Mouse (Mus musculus) CH12.LX (cell line): ENCODE measurements around the gene Myo1d. TPM values are rescaled to one million over a fixed set of nuclear protein-coding genes. Genes with fewer than 3 reads are reported as not detected.

Experiments
- DNase-seq: peaks from one replicate; pipeline ENCODE4 v3.0.0-alpha.2; 2013; ENCODE audit errors: extremely low read depth
- H3K27ac ChIP-seq: 2 replicates; pipeline ENCODE4 v1.5.1; 2012; ENCODE audit warnings: low read depth, mild to moderate bottlenecking, control low read depth, moderate library complexity; ENCODE audit not compliant: insufficient read depth
- H3K27me3 ChIP-seq: replicated peaks from 2 replicates; pipeline ENCODE3; 2012; ENCODE audit warnings: inconsistent platforms
- H3K36me3 ChIP-seq, 2 experiments: replicated peaks in 1 of 2; 2 replicates each; pipeline versions ENCODE3 to v1.6.1; 2012; ENCODE audit warnings: inconsistent platforms in 1 of 2, low read length in 1 of 2, mild to moderate bottlenecking in 1 of 2, mixed read lengths in 1 of 2, moderate library complexity in 1 of 2; ENCODE audit not compliant: control insufficient read depth in 1 of 2, insufficient read depth in 1 of 2
- H3K4me1 ChIP-seq, 2 experiments: 2 replicates each; pipeline ENCODE4 v1.6.1; 2012; ENCODE audit warnings: inconsistent platforms in 1 of 2, moderate library complexity in 1 of 2; ENCODE audit not compliant: insufficient read depth in 2 of 2, control insufficient read depth in 1 of 2
- H3K4me2 ChIP-seq: 2 replicates; pipeline ENCODE4 v1.6.1; 2012; ENCODE audit warnings: low read depth, mild to moderate bottlenecking, control low read depth; ENCODE audit not compliant: poor library complexity, insufficient read depth, severe bottlenecking
- H3K4me3 ChIP-seq, 3 experiments: fragments of 150-350 bp in 1 of 3; sonication (generic) in 1 of 3; replicated peaks in 1 of 3; 2 replicates each; pipeline versions ENCODE3 to v1.5.1; 2011 to 2012; ENCODE audit warnings: low read depth in 2 of 3, low read length in 2 of 3, mild to moderate bottlenecking in 2 of 3, moderate library complexity in 2 of 3, control low read depth in 1 of 3, improper control_type of control experiment in 1 of 3, inconsistent platforms in 1 of 3, mixed read lengths in 1 of 3; ENCODE audit not compliant: poor library complexity in 1 of 3
- H3K79me2 ChIP-seq: replicated peaks from 2 replicates; pipeline ENCODE4 v1.6.1; 2012; ENCODE audit warnings: mild to moderate bottlenecking, moderate library complexity; ENCODE audit not compliant: control insufficient read depth, poor library complexity, insufficient read depth, severe bottlenecking; ENCODE audit errors: extremely low read depth
- H3K9ac ChIP-seq: 2 replicates; pipeline ENCODE4 v1.6.1; 2012; ENCODE audit warnings: low read depth, mild to moderate bottlenecking, control low read depth, moderate library complexity; ENCODE audit not compliant: insufficient read depth
- H3K9me3 ChIP-seq: replicated peaks from 2 replicates; pipeline ENCODE3; 2012; ENCODE audit warnings: low read length, inconsistent platforms, mixed read lengths
- BHLHE40 ChIP-seq: IDR thresholded peaks from 2 replicates; pipeline ENCODE4 v1.6.1; 2011; ENCODE audit warnings: mild to moderate bottlenecking, low read depth, low read length, improper control_type of control experiment
- E2F4 ChIP-seq: IDR thresholded peaks from 2 replicates; pipeline ENCODE4 v1.6.1; 2011; ENCODE audit warnings: low read depth, low read length, improper control_type of control experiment; ENCODE audit not compliant: insufficient replicate concordance
- ELF1 ChIP-seq: IDR thresholded peaks from 2 replicates; pipeline ENCODE4 v1.6.1; 2014; ENCODE audit warnings: low read depth, mild to moderate bottlenecking, inconsistent platforms, low read length, improper control_type of control experiment
- EP300 ChIP-seq: IDR thresholded peaks from 2 replicates; pipeline ENCODE4 v1.6.1; 2011; ENCODE audit warnings: low read length, improper control_type of control experiment
- ETS1 ChIP-seq: conservative IDR thresholded peaks from 2 replicates; pipeline ENCODE4 v1.6.1; 2012; ENCODE audit warnings: low read depth, mild to moderate bottlenecking, inconsistent platforms, low read length, improper control_type of control experiment, moderate library complexity
- HCFC1 ChIP-seq: IDR thresholded peaks from 2 replicates; pipeline ENCODE4 v1.6.1; 2012; ENCODE audit warnings: low read depth, mild to moderate bottlenecking, inconsistent platforms, low read length, improper control_type of control experiment
- MAX ChIP-seq: IDR thresholded peaks from 2 replicates; pipeline ENCODE4 v1.6.1; 2011; ENCODE audit warnings: low read length, improper control_type of control experiment
- MXI1 ChIP-seq: IDR thresholded peaks from 2 replicates; pipeline ENCODE4 v1.6.1; 2011; ENCODE audit warnings: mild to moderate bottlenecking, low read depth, low read length, improper control_type of control experiment
- MYC ChIP-seq: IDR thresholded peaks from 2 replicates; pipeline ENCODE4 v1.6.1; 2011; ENCODE audit warnings: low read depth, mild to moderate bottlenecking, improper control_type of control experiment, low read length
- NRF1 ChIP-seq: IDR thresholded peaks from 2 replicates; pipeline ENCODE4 v1.6.1; 2014; ENCODE audit warnings: low read depth, mild to moderate bottlenecking, inconsistent platforms, low read length, improper control_type of control experiment, moderate library complexity
- POLR2A ChIP-seq: IDR thresholded peaks from 2 replicates; pipeline ENCODE4 v1.6.1; 2011; ENCODE audit warnings: low read depth, mild to moderate bottlenecking, improper control_type of control experiment, low read length
- TBP ChIP-seq: conservative IDR thresholded peaks from 2 replicates; pipeline ENCODE4 v1.6.1; 2011; ENCODE audit warnings: low read depth, low read length, improper control_type of control experiment
- TCF12 ChIP-seq: IDR thresholded peaks from 2 replicates; pipeline ENCODE4 v1.6.1; 2014; ENCODE audit warnings: low read depth, mild to moderate bottlenecking, inconsistent platforms, low read length, improper control_type of control experiment
- ZKSCAN1 ChIP-seq: IDR thresholded peaks from 2 replicates; pipeline ENCODE4 v1.6.1; 2012; ENCODE audit warnings: low read depth, inconsistent platforms, low read length, improper control_type of control experiment, borderline replicate concordance
- ZMIZ1 ChIP-seq: IDR thresholded peaks from 2 replicates; pipeline ENCODE4 v1.6.1; 2012; ENCODE audit warnings: low read depth, mild to moderate bottlenecking, inconsistent platforms, low read length, improper control_type of control experiment
- dilution Hi-C: fragments of 300-500 bp; cut with MboI; formaldehyde crosslinking; loops from 2 replicates; pipeline ENCODE4 v1.14.3; 2020; ENCODE audit warnings: low sequenced_read_pairs; ENCODE audit not compliant: extremely low pct_unique_long_range_greater_than_20kb, extremely low pct_ligation_motif_present
- in situ Hi-C: fragments of 300-500 bp; cut with MboI; formaldehyde crosslinking; loops from 3 replicates; pipeline ENCODE4 v1.14.3; 2019; ENCODE audit warnings: low sequenced_read_pairs, low pct_ligation_motif_present, low pct_unique_long_range_greater_than_20kb, mixed read lengths
- polyA plus RNA-seq: library from polyadenylated mRNA; unstranded; fragments of >175 nt; gene quantifications from 2 replicates; pipeline ENCODE4 v1.2.1, GENCODE M21; 2012; ENCODE audit warnings: low read depth; ENCODE audit not compliant: insufficient read length
- total RNA-seq, 2 experiments: library from RNA; depleted of rRNA; stranded (reverse); fragments of 300-350 nt in 1 of 2; fragments of >200 nt in 1 of 2; gene quantifications; 2 replicates each; pipeline ENCODE4 v1.2.3; 2012 to 2014

Myo1d gene
- total and polyA plus RNA-seq, 3 experiments, result 2.2 to 5.6 (median 2.9) TPM

- peak overlapping the region in 1 of 3 experiments; percentile 3 for H3K4me3 ChIP-seq
- peaks cover 5% of the 10 kb centered on the region for H3K9me3 ChIP-seq
- H3K36me3 ChIP-seq, result no peaks in the 10 kb centered on the region
- 0 out of 2 replicates have a peak overlapping the region, but pooled peaks have one; percentile 14 for H3K4me2 ChIP-seq
- DNase-seq, result peak; percentile 61
- dilution Hi-C loops, result no loop called here
- TF ChIP-seq TCF12, result peak; percentile 64
- no peak for TF ChIP-seq MXI1
- TF ChIP-seq ETS1, result peak; percentile 2
- TF ChIP-seq TBP, result no peak
- no peak; the same call in 1 of the 2 replicates for TF ChIP-seq ELF1
- no peak for TF ChIP-seq BHLHE40
- H3K9ac ChIP-seq, result peak overlapping the region; percentile 3; the same call in 1 of the 2 replicates
- peak overlapping the region; percentile 85 for H3K27ac ChIP-seq
- H3K4me1 ChIP-seq, result peaks cover 55 to 85% of the 10 kb centered on the region in 2 experiments
- in situ Hi-C loops, result no loop called here
- H3K27me3 ChIP-seq, result no peaks in the 10 kb centered on the region
- no peaks in the 10 kb centered on the region for H3K79me2 ChIP-seq
These were observed 275.9 kb downstream of the Myo1d start for GRCm38 (mm10) chr11:80503726-80504452.

GRCm38 (mm10) chr11:80503281-80503680, 276.5 kb downstream of the Myo1d start:
- Histone ChIP-seq H3K4me2 (no peak overlapping the region), H3K27me3 (no peaks in the 10 kb centered on the region), H3K4me1 (peaks cover 59 to 87% of the 10 kb centered on the region in 2 experiments), H3K9me3 (peaks cover 5% of the 10 kb centered on the region), H3K36me3 (no peaks in the 10 kb centered on the region), H3K9ac (no peak overlapping the region), H3K79me2 (no peaks in the 10 kb centered on the region), H3K4me3 (no peak overlapping the region), H3K27ac (no peak overlapping the region)
- no peak for DNase-seq
- TF ChIP-seq MYC (no peak), HCFC1 (no peak), E2F4 (no peak), ZMIZ1 (no peak), POLR2A (no peak), EP300 (no peak), NRF1 (no peak), ZKSCAN1 (no peak), MAX (no peak), ETS1 (no peak)
- dilution Hi-C loops (no loop called here), in situ Hi-C loops (no loop called here)
